Mouse (Mus musculus) thymus, adult 2 months (tissue): ENCODE measurements around the gene Erc1.

Source experiments
- CTCF ChIP-seq: fragments of 200-500 bp; IDR thresholded peaks from 2 replicates; pipeline ENCODE4 v1.5.1; 2012; ENCODE audit warnings: mild to moderate bottlenecking, control low read depth, low read length, moderate library complexity, borderline replicate concordance; ENCODE audit not compliant: control insufficient read depth, poor library complexity, insufficient read depth; ENCODE audit errors: extremely low read depth
- POLR2A ChIP-seq: fragments of 200-500 bp; IDR thresholded peaks from 2 replicates; pipeline ENCODE4 v1.6.1; 2012; ENCODE audit warnings: mild to moderate bottlenecking, low read length, control low read depth, moderate library complexity; ENCODE audit not compliant: control insufficient read depth, poor library complexity, insufficient read depth; ENCODE audit errors: extremely low read depth

- TF ChIP-seq POLR2A (no peak), CTCF (no peak)
Observed at GRCm38 (mm10) chr6:119575331-119575730, 272.6 kb downstream of the Erc1 start.
